Mouse (Mus musculus) gastrocnemius, postnatal 10 days (tissue): ENCODE measurements around the gene Zup1. TPM values are rescaled to one million over a fixed set of nuclear protein-coding genes. Genes with fewer than 3 reads are reported as not detected.
"Not testable (repeated sequence)": the region's sequence is repeated elsewhere in the genome, so short reads cannot be mapped to it uniquely, and the experiment has no call there.

Experiments
- DNase-seq: peaks from one replicate; pipeline ENCODE4 v3.0.0; 2021; ENCODE audit warnings: mixed read lengths
- long read RNA-seq, 2 experiments: library from polyadenylated mRNA; stranded (forward); transcript quantifications; one replicate each; pipeline ENCODE4 v2.0.0; 2021
- total RNA-seq, 2 experiments: library from RNA; stranded (reverse); gene quantifications; 2 replicates each; pipeline ENCODE4 v1.2.3; 2021

The Zup1 gene
- 1 to 10 TPM; 5.0 to 9.6 TPM for total RNA-seq
- long read RNA-seq, experiment 1, partial matches to known transcripts = 1 of 5 reads
- long read RNA-seq, experiment 1, other reads (novel, unspliced or antisense) = 1 of 5 reads
- long read RNA-seq, experiment 2, partial matches to known transcripts = 1 of 3 reads
- long read RNA-seq, experiment 2, other reads (novel, unspliced or antisense) = 2 of 3 reads

DNA sequence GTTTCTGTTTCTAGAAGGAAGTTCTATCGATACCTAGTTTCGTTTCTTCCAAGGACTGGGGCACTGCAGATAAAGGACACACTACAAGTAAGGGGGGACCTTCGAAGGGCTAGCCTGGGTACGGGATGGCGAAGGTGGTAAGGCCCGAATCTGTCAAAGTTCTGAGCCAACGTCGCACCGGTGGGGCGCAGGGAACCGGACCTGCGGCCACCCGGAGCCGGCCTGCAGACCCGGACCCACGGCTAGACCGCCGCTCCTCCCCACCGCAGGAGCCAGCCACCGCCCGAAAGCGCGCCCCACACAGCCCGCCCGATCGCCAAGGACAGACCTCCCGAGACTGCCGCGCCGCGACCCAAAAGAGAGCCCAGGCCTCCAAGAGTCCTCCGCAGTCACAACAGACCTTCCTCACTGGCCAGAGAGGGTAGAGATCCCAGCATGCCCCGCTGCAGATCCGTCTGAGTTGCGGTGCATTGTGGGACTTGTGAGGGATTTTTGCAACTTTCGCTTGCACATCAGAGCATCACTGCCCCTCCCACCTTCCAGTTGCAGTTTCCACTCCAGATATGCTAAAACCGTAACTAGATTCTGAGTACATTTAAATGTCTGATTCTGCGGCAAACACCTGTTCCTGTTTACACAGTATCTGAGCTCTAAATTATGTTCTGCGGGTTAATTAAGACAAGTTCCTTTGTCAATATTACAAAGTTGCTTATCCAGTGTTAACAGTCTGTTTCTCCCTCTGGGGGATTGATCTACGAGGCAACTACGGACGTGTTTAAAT lies at the start of gene Zup1:
TSS of gene Zup1 (minus strand) at position 467 of the 781 bp plus-strand sequence.
- peak; percentile 72 for DNase-seq

DNA sequence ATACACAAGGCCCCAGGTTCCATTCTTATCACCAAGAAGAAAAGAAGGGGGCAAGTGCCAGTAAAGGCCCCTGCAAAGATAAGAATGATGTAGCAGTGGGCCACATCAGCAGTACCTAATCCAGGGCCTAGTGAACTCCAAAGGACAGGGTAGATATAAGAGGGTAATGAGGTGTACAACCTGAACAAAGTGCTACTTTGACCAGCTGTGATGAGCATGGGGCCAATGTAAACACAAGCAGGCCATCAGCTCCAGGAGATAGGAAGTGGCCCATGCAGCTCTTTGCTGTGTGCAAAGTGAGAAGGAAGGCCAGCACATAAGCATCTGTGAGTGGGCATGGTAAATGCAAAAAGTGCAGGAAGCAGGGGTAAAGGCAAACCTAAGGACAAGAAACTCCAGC lies 47.3 kb upstream of the Zup1 start:
- no peak for DNase-seq

DNA sequence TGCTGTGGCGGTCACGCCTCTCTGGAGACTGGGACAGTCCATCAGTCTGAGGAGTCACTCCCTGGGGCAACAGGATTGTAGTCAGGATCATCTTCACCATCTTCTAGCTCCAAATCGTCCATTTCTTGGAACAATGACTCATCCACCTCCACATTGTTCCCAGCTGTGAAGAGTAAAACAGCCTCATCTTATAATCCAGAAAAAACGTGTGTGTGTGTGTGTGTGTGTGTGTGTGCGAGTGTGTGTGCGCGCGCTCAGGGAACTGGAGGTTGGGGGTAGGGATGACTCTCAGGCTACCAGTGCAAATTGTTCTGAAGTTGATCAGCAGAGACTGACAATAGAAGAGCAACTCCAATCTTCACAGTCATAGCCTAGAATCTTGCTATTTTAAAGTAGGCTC lies 45.6 kb upstream of the Zup1 start:
- DNase-seq = not testable (repeated sequence)

DNA sequence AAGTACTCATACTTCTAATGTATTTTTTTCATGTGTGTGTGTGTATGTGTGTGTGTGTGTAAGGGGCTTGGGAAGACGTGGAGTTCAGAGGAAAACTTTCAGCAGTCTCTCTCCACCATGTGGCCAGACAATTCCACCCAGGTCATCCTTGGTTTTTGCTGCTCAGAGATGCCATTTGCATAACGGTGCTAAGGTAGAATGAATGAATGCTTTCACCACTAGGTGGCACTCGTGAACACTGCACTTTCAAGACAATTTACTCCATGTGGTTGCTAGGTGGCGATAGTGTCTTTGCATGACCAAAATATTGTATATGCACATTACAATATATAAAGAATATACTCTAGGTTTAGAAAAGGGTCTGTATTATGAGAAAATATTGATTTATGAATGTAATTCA lies 35.7 kb upstream of the Zup1 start:
- DNase-seq = peak; percentile 49

DNA sequence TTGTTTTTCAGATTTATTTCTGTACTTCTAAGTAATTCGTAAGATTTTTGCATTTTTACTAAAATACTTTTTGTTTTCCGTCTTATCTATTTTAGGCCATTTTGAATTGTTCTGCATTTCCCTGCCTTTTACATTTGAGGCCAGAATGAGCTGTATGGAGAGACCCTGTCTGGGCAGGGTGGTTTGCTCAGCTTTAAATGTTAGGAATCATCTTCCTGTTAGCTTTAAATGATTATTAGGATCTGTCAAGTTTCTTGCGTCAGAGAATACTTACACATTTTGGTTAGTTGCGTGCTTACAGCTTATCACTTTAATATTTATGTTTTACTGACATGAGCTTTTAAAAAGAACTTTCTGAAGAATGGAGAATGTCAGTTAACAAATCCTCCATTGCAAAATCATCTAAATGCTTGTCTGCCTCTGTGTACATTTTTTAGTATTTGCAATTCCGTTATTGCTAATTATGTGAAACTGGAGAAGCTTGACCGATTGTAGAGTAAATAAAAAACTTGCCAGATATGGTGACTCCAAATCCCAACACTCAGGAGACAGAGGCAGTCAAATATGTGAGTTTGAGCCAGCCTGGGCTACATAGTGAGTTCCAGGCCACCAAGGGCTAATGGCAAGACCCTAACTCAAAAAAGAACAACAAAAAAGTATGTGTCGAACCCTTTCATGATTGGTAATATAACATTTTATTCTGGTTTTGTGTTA lies 23.9 kb upstream of the Zup1 start:
- no peak for DNase-seq

DNA sequence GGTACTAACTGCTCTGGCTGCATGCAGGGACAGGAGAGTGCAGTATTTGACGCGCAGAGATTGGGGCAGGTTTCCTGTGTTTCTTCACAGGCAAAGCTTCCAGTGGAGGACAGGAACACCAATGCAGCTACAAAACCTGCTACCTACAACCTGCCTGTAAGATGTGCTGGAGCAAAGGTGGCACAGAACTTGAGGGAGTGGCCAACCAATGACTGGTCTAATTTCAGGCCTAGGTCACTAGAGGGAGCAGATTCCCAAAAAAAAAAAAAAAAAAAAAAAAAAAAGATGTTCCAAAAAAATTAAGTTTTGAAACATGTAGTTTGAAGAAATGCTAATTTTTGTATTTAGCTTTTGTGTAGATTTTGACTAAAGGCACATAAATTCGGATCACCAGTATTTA lies 1.4 kb upstream of the Zup1 start:
- no peak for DNase-seq

DNA sequence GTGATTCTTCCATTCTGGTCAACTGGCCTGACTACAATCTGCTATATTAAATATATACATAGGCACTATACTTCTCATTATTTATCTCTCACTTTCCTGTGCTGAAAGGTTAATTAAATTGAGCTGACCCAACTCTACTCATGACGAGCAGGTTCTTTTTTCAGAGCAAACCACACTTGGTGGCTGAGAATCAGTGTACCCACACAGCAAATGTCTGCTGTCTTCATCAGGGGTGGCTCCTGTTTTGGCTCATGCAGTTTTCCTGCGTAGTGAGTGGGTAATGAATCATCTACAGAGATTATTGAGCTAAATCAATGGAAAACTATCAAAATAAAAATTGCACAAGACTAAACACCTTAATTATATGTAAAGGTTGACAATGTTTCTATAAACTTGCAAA lies 4.7 kb downstream of the Zup1 start:
- DNase-seq = no peak

DNA sequence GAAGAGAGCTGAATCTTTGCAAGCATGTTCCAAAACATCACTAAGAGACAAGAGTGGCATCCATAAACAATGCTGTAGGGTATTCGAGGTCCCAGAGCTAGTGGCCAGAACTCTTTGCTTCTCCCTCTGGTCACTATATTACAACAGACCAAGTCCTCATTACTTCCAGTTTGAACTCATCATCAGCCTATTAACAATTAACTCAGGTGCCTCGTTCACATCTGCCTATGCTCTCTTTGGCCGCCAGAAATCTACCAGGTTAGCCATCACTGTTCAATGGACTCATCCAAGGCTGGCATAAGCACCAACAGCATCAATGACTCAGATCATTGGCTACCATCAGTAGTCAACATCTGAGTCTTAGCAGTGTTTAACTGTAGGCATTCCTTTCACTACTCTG lies 5.7 kb downstream of the Zup1 start:
- no peak for DNase-seq

DNA sequence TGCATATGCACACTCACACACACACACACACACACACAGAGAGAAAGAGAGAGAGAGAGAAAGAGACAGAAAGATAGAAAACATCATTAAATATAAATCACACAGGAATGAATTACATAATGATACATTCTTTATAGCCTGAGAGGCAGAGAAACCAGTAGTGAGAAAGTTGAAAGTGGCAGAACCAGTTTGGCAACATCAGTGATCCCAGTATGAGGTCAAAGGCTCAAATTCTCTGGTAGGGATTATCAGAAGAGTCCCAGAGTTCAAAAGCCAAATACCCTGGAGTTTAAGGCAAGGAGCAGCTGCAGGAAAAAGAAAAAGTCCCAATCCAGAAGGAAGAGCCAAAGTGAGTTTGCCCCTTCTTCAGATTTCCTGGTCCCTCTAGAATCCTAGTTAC lies 10.4 kb downstream of the Zup1 start:
- no peak for DNase-seq

DNA sequence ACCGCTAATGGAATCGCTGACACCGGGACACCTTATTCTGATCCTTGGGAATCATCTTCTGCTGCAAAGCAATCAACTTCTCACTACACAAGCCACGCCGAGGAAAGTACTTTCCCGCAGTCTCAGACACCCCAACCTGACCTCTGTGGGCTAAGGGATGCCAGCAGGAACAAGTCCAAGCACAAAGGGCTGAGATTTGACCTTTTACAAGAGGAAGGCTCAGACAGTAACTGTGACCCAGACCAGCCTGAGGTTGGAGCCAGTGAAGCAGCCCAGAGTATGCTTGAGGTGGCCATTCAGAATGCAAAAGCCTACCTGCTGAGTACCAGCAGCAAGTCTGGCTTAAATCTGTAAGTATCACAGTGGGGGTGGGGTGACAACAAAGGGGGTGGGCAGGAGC lies 45.6 kb downstream of the Zup1 start:
- DNase-seq = no peak

DNA sequence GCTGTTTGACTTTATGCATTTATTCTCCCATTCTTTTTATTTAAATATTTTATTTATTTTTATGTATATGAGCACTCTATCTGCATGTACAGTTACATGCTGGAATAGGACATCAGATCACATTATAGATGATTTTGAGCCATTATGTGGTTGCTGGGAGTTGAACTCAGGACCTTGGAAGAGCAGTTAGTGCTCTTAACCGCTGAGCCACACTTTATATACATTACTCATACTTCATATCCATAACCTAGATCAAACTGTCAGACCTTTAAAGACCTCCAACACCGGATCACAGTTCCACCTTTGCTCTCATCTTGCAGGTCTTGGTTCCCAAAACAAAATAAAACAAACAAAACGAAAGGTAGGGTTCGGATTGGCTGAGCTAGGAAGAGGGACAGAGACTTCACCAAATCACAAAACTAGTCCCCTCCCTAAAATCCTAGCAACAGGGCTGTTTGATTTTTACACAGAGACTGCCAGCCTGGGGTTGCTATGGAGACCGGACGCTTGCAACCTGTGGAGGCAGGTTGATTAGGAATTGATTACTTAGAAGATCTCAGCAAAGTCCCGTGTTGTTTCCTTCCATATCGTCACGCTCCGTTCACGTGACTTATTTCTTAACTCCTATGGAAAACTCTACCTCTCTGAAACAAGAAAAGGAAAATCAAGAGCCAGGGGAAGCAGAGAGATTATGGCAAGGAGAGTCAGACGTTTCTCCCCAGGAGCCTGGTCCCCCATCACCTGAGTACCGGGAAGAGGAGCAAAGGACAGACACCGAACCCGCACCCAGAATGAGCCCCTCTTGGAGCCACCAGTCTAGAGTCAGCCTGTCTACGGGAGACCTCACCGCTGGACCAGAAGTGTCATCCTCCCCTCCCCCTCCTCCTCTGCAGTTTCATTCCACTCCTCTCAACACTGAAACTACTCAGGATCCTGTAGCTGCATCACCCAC lies 46.3 kb downstream of the Zup1 start, which contains the start of gene Rsph4a:
TSS of gene Rsph4a (plus strand) at position 582 of the 952 bp plus-strand sequence.
- DNase-seq = peak; percentile 7

DNA sequence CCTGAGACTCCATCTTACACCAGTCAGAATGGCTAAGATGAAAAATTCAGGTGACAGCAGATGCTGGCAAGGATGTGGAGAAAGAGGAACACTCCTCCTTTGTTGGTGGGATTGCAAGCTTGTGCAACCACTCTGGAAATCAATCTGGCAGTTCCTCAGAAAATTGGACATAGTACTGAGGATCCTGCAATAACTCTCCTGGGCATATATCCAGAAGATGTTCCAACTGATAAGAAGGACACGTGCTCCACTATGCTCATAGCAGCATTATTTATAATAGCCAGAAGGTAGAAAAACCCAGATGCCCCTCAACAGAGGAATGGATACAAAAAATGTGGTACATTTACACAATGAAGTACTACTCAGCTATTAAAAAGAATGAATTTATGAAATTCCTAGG lies 49.5 kb downstream of the Zup1 start:
- not testable (repeated sequence) for DNase-seq

DNA sequence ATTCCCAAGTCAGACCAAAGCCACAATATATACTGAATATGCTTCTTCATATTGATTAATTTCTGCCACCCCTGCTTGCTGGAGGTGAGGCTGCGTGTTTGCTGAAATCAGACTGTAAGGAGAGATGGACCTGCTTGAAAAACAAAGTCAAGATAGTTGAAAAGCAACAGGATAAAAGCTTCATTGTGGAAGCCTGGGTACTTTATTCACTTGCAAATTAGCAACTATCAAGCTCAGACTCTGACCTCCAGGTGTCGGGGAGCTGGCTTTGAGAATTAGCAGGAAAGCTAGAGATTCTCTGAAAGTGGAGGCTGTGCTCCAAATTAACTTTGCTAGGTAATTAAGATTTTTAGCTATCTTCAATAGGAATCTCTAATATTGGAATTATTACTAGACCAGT lies 68.7 kb downstream of the Zup1 start:
- DNase-seq = not testable (repeated sequence)

DNA sequence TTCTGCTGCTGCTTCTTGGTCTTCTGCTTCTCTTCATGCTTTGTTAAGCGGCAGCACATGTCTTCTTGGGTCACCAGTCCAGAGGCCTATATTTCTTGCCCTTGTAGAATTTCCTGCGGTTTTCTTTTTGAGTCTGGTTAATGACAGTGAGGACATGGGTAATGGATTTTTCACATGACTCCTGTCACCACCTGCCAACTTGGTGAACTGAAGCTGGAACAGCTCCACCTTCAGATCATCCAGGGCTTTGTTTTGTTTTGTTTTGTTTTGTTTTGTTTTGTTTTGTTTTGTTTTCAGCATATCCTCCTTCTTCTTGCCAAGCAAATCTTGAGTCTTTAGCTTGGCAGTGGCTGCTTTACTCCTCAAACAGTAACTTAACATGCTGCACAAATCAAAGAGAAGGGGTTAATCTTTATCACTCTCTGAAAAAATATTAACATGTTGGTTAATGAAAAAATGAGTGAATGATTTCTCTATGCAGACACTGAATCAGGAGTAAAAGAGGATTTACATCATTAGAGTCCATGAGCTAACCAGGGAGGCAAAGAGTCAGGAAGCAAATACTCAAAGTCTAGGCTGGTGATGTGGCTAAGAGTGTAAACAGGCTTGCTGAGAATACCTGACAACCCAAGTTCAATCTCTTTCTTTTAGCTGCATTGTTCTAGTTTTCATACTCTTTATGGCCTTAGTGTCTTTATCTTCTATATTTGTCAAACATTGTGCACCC lies 78.2 kb downstream of the Zup1 start:
- DNase-seq = no peak

DNA sequence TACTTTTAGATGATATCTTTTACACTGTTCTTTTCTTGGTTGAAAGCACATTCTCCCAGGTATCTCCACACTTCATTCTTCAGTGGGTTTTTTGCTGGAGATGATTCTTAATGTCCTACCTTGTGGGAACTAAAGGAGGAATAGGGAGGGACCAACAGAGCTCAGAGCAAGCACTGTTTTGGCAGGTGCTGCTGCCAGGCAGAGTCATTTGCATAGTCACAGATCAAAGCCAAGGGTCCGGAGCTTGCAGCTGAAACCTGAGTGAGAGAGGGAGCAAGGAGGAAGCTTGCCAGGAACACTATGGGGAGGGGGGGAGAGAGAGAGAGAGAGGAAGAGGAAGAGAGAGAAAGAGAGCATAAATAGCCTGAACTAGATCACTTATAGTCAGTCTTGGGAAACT lies 80.6 kb downstream of the Zup1 start:
- DNase-seq = no peak

Other genes starting within 250 kb of the Zup1 start
- gene Sult3a2, start 164.6 kb downstream of the Zup1 start, total RNA-seq = not detected
- not detected for gene Sult3a1, start 93.5 kb downstream of the Zup1 start, total RNA-seq
- gene Rsph4a, start 46.2 kb downstream of the Zup1 start, total RNA-seq = not detected
- gene Rwdd1, start 68.4 kb upstream of the Zup1 start, total RNA-seq = 100 to 1,000 TPM in 1 of 2 experiments, 10 to 100 TPM in 1; 92.7 to 124 TPM
- not detected for gene Trappc3l, start 86.3 kb upstream of the Zup1 start, total RNA-seq
- not detected for gene Calhm4, start 93.0 kb upstream of the Zup1 start, total RNA-seq
- 1 to 10 TPM in 1 of 2 experiments, under 1 TPM in 1; 0.88 to 1.1 TPM for gene Calhm5, start 145.2 kb upstream of the Zup1 start, total RNA-seq
- under 1 TPM in 1 of 2 experiments, not detected in 1; 0.45 TPM for gene Calhm6, start 176.7 kb upstream of the Zup1 start, total RNA-seq